Mouse (Mus musculus): ENCODE measurements at regions not wholly inside any gene's neighbourhood (a gene's known extent, or its start where the extent isn't known, plus 50 kb on each side); places are given as distances from the start of the nearest gene placed in this dataset.

DNA sequence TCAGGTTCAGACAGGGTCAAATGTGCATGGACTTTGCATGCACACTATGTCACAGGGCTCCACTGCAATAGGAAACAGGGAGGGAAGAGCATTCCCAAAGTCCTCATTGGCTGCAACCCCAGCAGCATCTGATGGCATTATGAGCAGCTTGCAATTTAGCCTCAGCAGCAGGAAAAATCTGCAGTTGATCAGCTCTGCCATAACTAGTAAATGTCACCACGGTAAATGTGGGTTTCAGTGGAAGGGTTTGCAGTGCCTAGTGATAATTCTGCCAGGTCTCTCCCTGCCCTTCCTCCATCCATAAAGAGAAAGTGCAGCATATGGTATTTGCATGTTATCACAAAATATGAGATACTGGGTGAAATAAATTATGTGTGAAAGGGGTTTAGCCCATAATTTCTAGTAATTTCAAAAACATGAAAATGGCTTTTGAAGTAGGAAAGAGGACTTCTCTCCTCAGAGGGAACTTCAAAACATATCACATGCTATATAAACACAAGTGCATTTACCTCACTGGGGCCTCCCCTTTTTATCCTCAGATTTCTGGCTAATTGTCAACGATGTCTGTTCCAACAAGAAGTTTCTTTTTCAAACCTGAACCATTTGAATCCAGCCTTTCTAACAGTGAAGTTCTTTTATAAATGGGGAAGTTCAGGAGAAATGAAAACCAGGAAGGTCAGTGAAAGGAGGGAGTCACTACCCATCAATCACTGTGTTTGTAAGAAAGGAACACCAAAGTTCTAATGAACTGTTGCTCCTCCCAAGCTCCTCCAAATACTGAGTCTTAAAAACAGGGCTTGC is 303.5 kb downstream of the Meis1 start:
- peak; percentile 37 to 58 for DNase-seq

DNA sequence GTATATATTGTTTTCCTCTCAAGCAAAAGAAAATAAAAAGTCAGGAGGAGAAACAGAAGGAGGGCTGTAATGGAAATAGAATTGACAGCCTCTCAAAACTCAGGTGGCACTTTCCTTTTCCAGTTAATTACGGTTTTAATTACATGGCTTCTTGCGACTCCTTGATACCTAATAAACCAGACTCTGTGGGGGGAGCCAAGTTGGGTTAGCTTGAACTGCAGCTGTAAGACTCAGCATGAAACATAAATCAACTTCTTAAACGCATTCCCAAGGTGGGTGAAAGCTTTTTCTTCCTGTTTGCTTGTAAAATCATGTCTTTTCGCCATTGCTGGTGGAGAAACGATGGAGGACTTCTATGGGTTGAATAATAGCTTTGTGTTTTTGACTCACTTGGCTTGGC is 304.4 kb downstream of the Meis1 start:
- no peak for DNase-seq

DNA sequence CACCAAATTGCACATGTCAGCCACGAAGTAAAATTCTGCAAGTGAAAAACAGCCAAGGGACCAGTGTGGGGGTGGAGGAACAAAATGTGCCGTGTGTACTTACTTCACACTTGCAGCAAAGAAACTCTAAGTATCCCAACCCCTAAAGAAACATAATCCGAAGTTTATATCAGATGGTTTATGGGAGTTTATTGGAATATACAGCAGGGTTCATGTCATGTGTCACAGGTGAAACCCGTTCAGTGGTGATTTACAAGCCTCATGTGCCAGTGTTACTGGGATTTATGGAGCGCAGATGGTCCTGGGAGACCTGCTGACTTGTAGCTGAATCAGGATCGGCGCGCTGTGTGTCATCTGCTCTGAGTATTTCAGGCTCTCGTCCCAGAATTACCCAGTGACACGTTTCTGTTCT is 306.1 kb downstream of the Meis1 start:
- peak; percentile 79 to 87 for DNase-seq

DNA sequence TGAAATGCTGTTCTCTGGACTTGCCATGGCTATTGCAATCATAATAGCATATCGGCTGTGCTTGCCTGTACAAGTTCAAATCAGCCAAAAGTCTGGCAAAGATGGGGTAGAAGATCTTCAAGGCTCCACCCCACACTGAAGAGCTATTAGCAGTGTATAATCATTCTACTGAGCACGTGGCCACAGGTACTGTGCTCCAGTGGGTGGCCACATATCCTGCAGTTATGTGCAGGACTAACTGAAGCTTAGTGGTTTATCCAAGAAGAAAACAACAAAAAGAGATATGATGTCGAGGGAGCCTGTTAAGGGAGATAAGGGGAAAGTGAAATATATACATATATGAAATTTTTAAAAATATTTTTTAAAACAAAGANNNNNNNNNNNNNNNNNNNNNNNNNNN is 309.2 kb downstream of the Meis1 start:
- no peak for DNase-seq

DNA sequence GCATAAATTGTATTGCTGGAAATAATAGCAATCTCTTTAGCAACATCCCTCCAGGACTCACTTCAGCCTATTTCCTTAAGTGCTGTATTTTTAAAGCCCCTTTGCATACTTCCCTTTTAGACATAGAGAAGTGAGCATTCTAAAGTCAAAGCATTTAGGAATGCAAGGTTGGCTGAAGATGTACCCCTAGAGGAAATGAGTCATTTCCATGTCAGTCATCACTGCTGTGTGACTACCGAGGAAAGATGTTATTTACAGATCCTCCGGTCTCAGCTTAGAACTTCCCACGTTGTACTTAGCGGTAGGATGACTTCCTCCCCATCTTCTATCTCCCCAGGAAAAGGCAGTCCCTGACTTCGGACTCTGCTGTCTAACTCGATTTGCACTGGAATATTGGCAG is 337.2 kb downstream of the Meis1 start:
- DNase-seq: no peak

GRCm38 (mm10) chr11:18676876-18677275 is 341.9 kb downstream of the Meis1 start:
- DNase-seq: peak; percentile 45 to 53

DNA sequence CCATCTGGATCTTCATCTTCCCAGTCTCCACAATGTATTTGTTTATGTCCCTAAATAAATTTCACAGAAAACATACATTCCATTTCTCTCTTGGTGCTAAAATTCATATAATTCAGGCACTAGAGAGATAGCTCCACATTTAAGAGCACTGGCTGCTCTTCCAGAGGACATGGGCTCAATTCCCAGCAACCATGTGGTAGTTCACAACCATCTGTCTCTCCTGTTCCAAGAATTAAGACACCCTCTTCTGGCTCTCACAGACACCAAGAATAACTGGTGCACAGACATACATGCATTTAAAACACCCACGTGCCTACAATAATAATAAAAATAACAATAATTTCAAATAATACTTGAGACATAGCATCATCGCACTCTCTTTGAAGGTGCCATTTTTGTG is 347.8 kb downstream of the Meis1 start:
- DNase-seq: peak; percentile 12 to 17

DNA sequence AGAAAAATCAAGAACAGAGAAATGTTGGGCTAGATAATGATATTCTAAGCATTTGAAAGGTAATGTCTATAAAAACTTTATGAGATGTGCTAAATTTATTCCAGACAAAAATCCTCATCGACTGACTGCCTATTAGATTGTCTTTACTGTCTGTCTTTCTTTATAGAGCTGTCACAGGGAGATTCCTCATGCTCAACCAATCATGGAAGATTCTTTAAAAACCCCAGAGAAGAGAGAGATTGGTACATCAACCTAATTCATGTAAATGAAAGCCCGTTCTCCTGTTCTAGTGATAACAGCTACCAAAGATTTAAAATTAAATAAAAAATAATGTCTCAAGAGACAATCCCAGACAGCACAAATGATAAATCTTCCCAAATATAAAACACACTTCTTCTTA is 349.5 kb downstream of the Meis1 start:
- DNase-seq: no peak

- DNase-seq: no peak
Observed at GRCm38 (mm10) chr11:18656358-18656757, 362.4 kb downstream of the Meis1 start.

- DNase-seq: peak; percentile 71 to 74
Observed at GRCm38 (mm10) chr11:18631975-18632773, 386.6 kb downstream of the Meis1 start.

GRCm38 (mm10) chr11:18631570-18631969 is 387.2 kb downstream of the Meis1 start:
- DNase-seq: no peak

DNA sequence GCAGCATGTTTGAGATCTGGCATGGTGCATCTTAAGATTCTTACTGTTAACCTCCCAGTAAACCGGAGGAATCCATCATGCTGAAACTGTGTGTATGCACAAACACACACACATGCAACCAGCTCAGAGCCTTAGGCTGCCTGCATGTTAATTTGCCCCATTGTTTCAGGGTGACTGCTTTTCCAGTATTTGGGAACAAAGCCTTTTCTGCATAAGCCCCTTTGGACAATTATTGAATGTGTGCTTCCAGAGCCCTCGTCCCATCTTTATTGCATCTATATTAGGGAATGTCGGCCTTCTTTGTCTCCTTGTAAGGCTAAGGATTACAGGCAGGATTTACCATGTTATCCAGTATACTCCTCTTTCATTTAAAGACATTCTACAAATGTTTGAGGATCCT is 397.0 kb downstream of the Meis1 start:
- no peak for DNase-seq

DNA sequence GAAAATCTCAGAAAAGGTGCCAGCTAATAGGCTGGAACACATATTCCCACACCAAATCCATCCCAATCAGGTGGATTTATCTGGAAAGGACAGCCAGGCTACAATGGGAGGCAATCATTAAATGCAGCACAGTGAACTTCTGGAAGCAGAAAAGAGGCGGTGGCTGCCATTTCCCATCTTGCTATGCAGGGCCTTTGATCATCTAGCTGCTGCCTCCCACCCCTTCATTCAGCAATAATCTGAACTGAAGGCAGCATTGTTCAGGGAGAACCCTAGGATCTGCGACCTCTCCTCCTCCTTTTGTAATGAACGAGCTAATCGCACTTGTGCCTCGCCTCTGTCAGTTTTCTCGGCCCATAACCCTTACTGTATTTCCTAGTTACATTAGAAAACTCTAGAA is 413.9 kb downstream of the Meis1 start:
- DNase-seq: no peak

DNA sequence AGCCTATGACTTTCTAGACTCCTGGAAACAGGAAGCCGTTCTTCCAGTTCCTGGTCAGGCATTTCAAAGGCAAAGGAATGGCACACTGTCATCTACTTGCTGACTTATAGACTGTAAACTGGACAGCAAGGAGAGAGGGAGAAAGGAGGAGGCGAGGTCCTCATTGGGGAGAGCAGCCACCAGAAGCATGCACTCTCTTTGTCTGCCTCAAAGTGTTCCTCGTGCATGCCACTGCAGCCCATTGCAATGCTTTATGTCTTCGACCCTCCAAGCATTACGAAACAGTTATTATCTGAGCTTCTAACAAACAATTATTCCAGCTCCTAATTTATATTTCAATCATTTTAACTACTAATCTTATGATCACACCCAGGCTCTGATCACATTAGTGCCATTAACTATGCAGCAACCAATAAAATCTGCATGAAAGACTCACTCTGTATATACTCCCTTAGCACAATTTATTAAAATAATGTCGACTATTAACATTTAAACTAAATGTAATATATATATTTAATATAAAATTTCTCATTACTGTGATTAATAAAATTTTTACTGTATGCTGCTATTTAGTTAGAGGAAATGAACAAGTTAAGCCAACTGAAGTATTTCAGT is 417.1 kb downstream of the Meis1 start:
- no peak for DNase-seq

DNA sequence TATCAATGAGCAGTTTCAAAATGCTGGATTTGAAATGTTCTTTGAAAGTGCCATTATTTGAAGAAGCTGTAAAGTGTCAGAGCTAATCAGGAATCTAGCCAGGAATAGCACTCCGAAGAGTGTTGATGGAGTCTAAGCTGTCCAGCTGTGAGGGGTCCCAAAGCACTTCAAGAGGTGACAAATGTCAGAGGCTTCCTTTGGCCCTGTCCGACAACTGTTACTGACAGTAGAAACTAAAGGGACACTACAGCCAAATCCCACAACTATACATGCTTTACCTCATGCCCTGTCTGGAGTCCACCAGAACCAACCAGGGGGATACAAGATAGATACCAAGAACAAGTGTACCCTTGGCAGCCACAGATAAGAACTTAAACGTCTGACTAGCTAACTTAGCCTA is 420.4 kb downstream of the Meis1 start:
- no peak for DNase-seq

GRCm38 (mm10) chr11:18596996-18597395 is 421.8 kb downstream of the Meis1 start:
- DNase-seq: no peak

DNA sequence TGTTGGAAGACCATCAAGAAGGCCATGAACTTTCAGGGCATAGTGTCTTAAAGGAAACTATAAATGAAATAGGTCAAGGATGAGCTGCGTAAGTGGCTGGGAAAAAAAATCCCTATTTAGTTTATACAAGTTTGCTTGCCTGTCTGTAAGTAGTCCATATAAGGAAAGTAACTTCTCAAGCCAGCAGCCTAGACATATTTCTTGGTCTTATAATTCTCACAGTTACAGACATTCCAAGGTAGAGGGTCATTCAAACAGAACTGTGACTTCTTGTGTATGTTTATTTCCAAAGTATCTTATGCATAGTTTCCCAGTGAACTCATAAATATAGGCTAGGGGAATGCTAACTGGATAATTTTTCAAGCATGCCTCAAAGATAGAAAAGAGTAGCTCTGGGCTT is 428.3 kb downstream of the Meis1 start:
- no peak for DNase-seq

- DNase-seq: no peak
Observed at GRCm38 (mm10) chr11:18586468-18586867, 432.3 kb downstream of the Meis1 start.

DNA sequence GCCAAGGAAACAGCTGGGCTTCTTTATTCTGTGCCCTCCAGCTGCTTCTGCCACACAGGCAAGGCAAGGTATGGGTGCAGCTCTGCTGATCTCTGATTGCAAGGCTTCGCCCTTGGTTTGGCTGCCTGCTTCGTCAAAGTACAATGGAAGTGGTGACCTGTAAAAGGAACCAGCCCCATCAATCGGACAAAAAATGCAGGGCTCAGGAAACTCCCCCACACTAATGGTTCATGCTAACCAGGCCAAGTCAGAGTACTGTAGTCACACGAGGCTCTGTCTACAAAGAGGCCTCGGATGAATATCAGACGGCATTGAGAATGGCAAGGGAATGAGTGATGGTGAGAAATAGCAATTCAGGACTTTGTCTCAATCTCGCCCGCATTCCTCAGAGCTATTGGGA is 433.8 kb downstream of the Meis1 start:
- no peak for DNase-seq

DNA sequence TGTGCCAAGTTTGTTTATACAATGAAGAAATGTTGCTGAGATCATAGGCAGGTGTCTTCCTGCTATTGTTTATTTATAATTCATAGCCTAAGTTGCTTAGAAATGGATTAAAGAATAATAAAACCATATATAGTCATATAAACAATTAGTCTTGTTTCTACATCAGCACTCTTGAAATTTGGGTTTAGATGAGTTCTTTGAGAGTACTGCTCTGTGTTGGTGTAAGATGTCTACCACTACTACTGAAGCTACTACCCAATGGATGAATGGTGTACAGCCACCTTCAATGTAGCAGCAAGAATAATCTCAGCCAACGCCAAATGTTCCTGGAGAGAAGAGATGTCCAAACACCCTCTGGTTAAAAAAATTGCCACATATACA is 436.0 kb downstream of the Meis1 start:
- no peak for DNase-seq

DNA sequence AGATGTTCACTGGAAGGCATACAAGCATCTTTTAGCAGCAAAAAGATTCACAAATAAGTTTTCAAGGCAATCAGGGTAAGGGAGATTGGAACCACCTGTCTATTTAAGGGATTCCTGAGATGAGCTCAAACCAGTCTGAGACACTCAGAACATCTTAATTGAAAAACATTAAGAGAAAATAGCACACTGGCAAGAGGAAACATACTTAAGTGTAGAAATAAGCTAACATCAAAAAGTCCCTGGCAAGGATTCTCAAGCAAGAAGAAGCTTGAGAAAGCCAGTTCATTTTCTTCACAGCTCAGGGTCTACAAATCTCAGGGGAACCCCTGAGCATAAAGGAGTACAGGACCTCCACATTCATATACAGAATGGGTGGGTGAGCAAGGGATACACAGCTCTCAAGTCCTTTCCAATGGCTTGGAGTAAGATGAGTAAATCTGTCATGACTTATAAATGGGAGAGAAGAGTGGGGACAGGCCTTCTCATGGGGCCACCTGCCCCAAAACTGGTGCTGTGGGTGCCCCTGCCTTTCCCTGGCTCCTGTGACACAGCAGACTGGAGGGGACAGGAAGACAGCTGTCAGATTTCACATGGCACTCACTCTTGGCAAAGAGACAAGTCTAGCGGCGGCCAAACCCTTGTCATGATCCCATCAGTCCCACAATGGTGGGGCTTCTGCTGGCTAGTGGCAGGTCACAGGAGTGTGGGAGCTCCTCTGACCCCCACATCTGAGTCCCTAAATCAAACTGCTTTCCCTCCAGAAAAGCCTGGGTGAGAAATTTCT is 436.6 kb downstream of the Meis1 start:
- peak; percentile 90 to 93 for DNase-seq

- peak; percentile 71 to 79 for DNase-seq
Observed at GRCm38 (mm10) chr11:18581078-18581800, 437.5 kb downstream of the Meis1 start.

Data from cerebellum, postnatal 14 days (tissue).